Mouse (Mus musculus) lung, embryonic 14.5 days (tissue): ENCODE data around the gene Liph. TPM values are rescaled to one million over a fixed set of nuclear protein-coding genes. Genes with fewer than 3 reads are reported as not detected.

Source experiments
- ATAC-seq: fragments of 200-750 bp; cut with Nextera tagmentation; 2 replicates; pipeline ENCODE4 v1.8.0; 2017; ENCODE audit warnings: mild to moderate bottlenecking, moderate TSS enrichment, moderate library complexity; ENCODE audit not compliant: insufficient read depth
- DNase-seq: peaks from one replicate; pipeline ENCODE4 v3.0.0-alpha.2; 2015
- H3K27ac ChIP-seq: fragments of 300-500 bp; sonication (generic); 2 replicates; pipeline ENCODE4 v1.5.1; 2014; ENCODE audit warnings: low read depth, mild to moderate bottlenecking, moderate library complexity
- H3K27me3 ChIP-seq: fragments of 300-500 bp; sonication (generic); 2 replicates; pipeline ENCODE4 v1.6.1; 2014; ENCODE audit warnings: low read length, control low read depth; ENCODE audit not compliant: insufficient read depth
- H3K36me3 ChIP-seq: fragments of 300-500 bp; sonication (generic); 2 replicates; pipeline ENCODE4 v1.6.1; 2014; ENCODE audit warnings: control low read depth; ENCODE audit not compliant: insufficient read depth
- H3K4me1 ChIP-seq: fragments of 300-500 bp; sonication (generic); 2 replicates; pipeline ENCODE4 v1.6.1; 2014; ENCODE audit warnings: antibody characterized with exemption, control low read depth; ENCODE audit not compliant: insufficient read depth
- H3K4me2 ChIP-seq: fragments of 300-500 bp; sonication (generic); 2 replicates; pipeline ENCODE4 v1.6.1; 2014; ENCODE audit warnings: mild to moderate bottlenecking
- H3K4me3 ChIP-seq: fragments of 300-500 bp; sonication (generic); 2 replicates; pipeline ENCODE4 v1.5.1; 2014; ENCODE audit warnings: low read depth, low read length
- H3K9ac ChIP-seq: fragments of 300-500 bp; sonication (generic); 2 replicates; pipeline ENCODE4 v1.6.1; 2014
- H3K9me3 ChIP-seq: fragments of 300-500 bp; sonication (generic); 2 replicates; pipeline ENCODE4 v1.6.1; 2016; ENCODE audit warnings: low read depth, low read length, control low read depth
- CTCF ChIP-seq: IDR thresholded peaks from 2 replicates; pipeline ENCODE4 v1.5.1; 2016; ENCODE audit warnings: antibody characterized with exemption, low read depth
- WGBS: fragments of 180-500 bp; shearing (Covaris S2); extraction: QIAGEN DNeasy Blood & Tissue Kit; methylation state at CpG from one replicate; pipeline ENCODE4 v1.1.7; 2014; 5-methylcytosine and 5-hydroxymethylcytosine counted together
- polyA plus RNA-seq: library from polyadenylated mRNA; unstranded; fragments of >200 nt; fragmentation: Nextera tagmentation; extraction: Ambion mirVana; gene quantifications from 2 replicates; pipeline ENCODE4 v1.2.1, GENCODE M21; 2014

The Liph gene
- polyA plus RNA-seq, 1 experiment from 2014 or later: 0.08 TPM

- 86% methylated on average over 7 of the region's 7 CpGs for WGBS
These were observed 89.5 kb downstream of the Liph start for GRCm38 (mm10) chr16:21905996-21906395.

GRCm38 (mm10) chr16:21904636-21905035 lies 90.8 kb downstream of the Liph start:
- DNase-seq (no peak), ATAC-seq (no peak)
- H3K4me1 ChIP-seq: no peaks in the 10 kb centered on the region
- no peak overlapping the region for H3K4me3 ChIP-seq
- H3K9me3 ChIP-seq: no peaks in the 10 kb centered on the region
- no peak overlapping the region for H3K27ac ChIP-seq
- H3K36me3 ChIP-seq: no peaks in the 10 kb centered on the region
- WGBS: 84% methylated on average over 10 of the region's 10 CpGs
- TF ChIP-seq CTCF: no peak
- H3K9ac ChIP-seq: no peak overlapping the region
- H3K27me3 ChIP-seq: no peaks in the 10 kb centered on the region
- H3K4me2 ChIP-seq: no peak overlapping the region

More at GRCm38 (mm10) chr16:21905996-21906395, 89.5 kb downstream of the Liph start:
- H3K9me3 ChIP-seq: no peaks in the 10 kb centered on the region
- DNase-seq (no peak), ATAC-seq (no peak)
- H3K9ac ChIP-seq: no peak overlapping the region
- H3K27me3 ChIP-seq: no peaks in the 10 kb centered on the region
- no peak for TF ChIP-seq CTCF
- H3K36me3 ChIP-seq: no peaks in the 10 kb centered on the region
- H3K4me1 ChIP-seq: no peaks in the 10 kb centered on the region
- no peak overlapping the region for H3K27ac ChIP-seq
- no peak overlapping the region for H3K4me2 ChIP-seq
- H3K4me3 ChIP-seq: no peak overlapping the region

Other genes starting within 250 kb of the Liph start
- 1.6 and 2.4 TPM in 2 replicates for gene Ehhadh, start 207.9 kb downstream of the Liph start, polyA plus RNA-seq
- 0.65 and 0.95 TPM in 2 replicates for gene Map3k13, start 201.3 kb downstream of the Liph start, polyA plus RNA-seq
- gene Tmem41a, start 48.1 kb downstream of the Liph start, polyA plus RNA-seq: 27.9 and 30.5 TPM in 2 replicates
- 52.7 and 53.1 TPM in 2 replicates for gene Senp2, start 13.8 kb upstream of the Liph start, polyA plus RNA-seq
- 83.4 and 87.9 TPM in 2 replicates for gene Igf2bp2, start 167.6 kb upstream of the Liph start, polyA plus RNA-seq